Mouse (Mus musculus) WW6 (cell line): ENCODE measurements around the gene Cd59b.
A peak's percentile ranks its signal among the peaks of the same experiment; 100 is the strongest.

Source experiments
- DNase-seq: peaks from one replicate; pipeline ENCODE4 v3.0.0-alpha.2; 2013; ENCODE audit warnings: low read depth, low spot score

Cd59b gene

DNA sequence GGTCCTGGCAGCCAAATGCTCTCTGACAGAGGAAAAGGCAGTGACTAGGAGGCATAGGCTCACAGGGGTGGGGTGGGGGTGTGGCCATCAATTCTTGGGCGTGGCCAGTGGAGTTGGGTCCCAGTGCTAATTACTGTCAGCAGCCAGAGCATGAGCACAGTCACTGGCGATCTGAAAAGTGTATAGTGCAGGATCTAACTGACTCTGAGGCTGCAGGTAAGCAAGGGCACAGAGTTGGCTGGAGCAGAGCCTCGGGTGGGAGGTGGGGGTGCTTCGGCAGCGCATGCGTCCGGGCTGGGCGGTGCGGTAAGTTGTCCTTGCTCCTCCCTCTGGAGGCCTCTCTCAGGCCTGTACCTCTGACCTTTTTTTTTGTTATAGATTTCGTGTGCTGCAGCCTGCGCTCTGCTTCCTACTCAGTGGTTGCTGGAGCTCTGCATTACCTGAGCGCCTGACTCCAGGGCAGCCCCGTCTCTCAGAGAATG is at the start of gene Cd59b:
Gene Cd59b, plus strand, starts transcription at position 146 of the 482 bp plus-strand sequence.
- peak; percentile 38 for DNase-seq

- DNase-seq, result no peak
These were observed 46.6 kb upstream of the Cd59b start for GRCm38 (mm10) chr2:104023096-104023495.

GRCm38 (mm10) chr2:104024656-104025055 is 45.0 kb upstream of the Cd59b start:
- DNase-seq, result no peak

DNA sequence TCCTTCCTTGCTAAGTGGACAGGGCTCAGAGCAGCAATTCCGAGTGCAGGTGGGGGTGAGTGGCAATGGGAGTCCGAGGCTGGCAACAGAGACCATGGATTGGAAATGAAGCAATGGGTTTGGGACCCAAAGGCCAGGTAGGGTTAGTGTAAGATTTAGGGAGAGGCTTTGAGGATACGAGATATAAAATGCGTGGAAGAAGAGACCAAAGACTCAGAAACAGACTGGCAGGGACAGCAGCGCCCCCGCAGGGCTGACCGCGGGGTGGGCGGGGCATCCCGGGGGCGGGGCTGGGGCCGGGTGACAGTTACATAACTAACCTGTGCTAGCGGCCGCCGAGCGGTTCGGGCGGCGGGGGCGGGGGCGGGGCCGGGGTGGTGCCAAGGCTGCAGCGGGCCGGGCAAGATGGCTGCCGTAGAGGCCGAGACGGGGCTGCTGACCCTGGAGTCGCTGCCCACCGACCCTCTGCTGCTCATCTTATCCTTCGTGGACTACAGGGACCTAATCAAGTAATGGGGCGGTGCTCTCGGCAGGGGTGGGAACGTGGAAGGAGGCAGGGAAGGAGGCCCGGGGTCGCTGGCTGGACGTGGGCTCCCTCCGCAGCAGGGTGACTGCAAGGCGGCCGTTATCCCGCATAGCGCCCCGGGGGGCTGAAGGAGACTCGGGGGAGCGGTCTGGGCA is 42.1 kb upstream of the Cd59b start, which contains the start of gene Fbxo3:
Gene Fbxo3, plus strand, starts transcription at position 264 of the 681 bp plus-strand sequence.
- DNase-seq, result no peak

DNA sequence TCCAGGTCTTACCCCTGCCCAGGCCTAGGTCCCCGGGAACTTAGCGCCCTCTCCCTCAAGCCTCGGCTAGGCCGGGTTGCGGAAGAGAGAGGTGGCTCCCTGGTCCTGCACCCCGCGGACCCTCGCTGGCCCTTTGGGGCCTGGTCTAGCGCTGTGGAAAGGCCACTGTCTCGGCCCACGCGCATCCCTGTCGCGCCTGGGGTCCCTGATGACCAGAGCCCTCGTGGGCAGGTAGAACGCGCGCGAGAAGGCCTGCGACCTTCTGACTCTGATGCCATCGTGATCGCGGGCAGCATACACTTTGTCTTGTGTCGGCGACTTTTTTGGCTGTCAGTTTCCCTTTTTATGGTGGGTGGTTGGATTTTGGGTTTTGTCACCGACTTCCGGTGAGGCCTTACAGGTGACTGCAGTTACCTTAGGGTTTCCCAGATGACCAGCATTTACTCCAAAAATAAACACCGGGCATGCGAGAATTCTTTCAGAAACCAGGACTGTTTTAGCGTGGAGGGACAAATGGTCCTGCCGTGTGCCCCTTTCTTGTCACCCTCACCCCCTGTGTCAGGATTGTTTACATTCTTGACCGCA is 41.4 kb upstream of the Cd59b start, which contains the start of gene 4931422A03Rik:
Gene 4931422A03Rik, minus strand, starts transcription at position 223 of the 585 bp plus-strand sequence.
- DNase-seq, result no peak

GRCm38 (mm10) chr2:104029074-104029473 is 40.6 kb upstream of the Cd59b start:
- no peak for DNase-seq

DNA sequence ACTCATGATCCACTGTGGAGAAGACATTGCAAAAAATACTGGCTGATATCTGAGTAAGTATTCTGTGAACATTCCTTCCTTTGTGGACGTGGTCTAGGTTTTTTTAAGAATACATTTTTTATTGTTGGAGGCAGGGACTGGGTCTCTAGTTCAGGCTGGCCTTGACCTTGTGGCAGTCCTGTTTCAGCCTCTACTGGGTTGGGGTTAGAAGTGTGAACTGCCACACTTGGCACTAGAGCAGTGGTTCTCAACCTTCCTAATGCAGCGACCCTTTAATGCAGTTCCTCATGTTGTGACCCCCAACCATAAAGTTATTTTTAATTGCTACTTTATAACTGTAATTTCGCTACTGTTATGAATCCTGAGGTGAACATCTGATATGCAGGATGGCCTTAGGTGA is 39.3 kb upstream of the Cd59b start:
- DNase-seq, result no peak

DNA sequence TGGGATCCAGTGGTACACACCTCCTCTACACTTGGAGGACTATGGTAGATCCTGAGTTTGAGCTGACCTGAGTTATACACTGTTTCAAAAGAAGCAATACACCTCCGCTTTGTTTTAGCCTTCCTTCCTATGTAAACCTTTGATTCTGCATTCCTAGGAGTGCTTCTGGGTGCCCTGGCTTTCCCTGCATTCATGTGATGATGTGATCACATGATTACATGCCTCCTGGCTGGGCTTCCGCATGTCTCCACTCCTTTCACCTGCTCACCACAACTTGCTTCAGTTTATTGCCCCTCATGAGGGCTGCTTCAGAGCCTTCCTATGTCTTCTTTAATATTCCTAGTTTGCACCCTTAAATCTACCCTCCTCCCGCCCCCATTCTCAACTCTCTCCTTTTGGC is 37.6 kb upstream of the Cd59b start:
- no peak for DNase-seq

DNA sequence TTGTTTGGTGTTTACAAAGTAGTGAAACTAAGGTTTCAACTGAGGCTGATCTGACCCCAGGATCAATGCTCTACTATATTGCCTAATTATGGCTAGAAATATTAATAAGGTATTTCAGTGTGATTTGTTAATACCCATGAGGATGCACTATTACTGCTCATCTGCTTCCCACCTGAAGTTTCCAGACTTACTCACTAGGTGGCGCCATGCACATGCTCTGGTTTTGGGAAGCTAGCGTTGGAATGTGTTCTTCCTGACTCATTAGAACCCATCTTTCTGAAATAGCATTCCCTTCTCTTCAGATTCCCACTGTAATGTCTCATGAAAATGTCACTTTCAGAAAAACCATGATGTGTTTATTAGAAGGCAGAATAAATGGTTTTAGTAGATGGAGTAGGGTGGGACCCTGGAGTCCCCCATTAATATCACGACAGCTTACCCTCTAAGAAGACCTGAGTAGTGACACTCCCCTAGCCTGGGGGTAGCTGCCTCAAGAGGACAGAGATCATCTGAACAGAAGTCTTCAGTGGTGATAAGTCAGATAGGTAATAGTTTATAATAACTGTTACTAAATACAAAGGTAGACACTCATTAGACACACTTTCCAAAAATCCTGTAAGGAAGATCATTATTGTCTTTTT is 34.7 kb upstream of the Cd59b start:
- no peak for DNase-seq

DNA sequence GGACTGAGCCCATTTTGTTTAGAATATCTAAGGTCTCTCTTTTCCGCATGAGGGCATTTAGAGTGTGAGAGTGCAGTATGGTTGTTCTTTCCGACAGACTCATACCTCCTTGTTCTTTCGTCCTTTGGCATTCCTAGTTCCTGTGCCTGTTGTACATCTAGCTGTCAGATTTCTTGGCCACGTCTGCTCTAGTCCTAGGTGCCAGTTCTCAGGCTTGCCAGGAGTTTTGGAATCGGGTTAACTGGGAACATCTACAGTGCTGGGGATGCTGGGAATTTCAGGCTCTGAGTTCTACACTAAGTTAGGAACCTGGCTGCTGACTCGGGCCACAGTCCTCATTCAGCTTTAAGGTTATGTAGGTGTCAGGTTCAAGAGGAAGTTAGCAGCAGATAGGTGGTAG is 34.1 kb upstream of the Cd59b start:
- no peak for DNase-seq

- DNase-seq, result no peak
These were observed 33.3 kb upstream of the Cd59b start for GRCm38 (mm10) chr2:104036316-104036715.

DNA sequence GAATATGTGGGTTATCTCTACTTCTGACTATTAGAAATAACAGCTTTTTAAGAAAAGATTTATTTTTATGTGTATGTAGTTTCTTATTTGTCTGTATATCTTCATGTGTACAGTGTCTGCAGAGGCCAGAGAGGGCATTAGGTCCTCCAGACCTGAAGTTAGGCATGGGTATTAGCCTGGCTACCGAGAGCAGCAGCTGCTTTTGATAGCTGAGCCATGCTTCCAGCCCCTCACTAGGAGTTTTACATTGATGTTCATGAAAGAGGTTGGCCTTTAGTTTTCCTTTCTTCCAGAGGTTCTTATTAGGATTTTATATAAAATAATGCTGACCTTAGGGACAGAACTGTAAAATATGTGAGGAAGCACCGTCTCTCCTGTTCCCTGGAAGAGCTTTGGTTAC is 31.4 kb upstream of the Cd59b start:
- DNase-seq, result no peak

DNA sequence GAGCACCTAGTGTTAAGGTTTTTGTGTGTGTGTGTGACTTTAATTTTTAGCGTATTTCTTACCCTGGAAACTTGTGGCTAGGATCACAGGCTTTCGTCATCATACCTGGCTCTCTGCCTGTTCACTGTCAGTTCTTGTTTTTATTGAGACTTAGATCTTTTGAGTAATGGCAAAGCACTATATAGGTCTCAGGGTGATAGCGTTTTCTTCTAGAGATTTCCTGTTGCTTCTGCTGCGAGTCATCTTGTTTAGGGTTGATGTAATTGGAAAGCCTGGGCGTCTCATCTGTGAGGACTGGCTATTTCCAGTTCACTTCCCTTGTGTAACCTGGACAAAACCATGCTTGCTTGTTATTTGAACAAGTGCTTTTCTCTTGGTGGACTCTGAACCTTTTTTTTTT is 28.0 kb upstream of the Cd59b start:
- DNase-seq, result no peak

DNA sequence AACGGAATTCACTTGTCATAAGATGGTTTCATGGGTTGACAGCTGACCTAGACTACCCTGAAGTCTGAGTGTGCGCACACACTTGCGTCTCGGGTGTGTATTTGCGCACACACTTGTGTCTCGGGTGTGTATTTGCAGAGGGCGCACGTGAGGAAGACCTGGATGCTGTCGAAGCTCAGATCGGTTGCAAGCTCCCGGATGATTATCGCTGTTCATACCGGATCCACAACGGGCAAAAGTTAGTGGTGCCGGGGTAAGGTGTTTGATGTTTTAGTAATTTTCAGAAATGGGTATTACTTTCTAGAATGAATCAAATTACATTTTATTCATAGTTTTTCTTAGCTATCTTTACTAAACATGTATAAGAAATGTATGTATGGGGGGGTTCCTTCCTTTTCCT is 26.9 kb upstream of the Cd59b start:
- no peak for DNase-seq

DNA sequence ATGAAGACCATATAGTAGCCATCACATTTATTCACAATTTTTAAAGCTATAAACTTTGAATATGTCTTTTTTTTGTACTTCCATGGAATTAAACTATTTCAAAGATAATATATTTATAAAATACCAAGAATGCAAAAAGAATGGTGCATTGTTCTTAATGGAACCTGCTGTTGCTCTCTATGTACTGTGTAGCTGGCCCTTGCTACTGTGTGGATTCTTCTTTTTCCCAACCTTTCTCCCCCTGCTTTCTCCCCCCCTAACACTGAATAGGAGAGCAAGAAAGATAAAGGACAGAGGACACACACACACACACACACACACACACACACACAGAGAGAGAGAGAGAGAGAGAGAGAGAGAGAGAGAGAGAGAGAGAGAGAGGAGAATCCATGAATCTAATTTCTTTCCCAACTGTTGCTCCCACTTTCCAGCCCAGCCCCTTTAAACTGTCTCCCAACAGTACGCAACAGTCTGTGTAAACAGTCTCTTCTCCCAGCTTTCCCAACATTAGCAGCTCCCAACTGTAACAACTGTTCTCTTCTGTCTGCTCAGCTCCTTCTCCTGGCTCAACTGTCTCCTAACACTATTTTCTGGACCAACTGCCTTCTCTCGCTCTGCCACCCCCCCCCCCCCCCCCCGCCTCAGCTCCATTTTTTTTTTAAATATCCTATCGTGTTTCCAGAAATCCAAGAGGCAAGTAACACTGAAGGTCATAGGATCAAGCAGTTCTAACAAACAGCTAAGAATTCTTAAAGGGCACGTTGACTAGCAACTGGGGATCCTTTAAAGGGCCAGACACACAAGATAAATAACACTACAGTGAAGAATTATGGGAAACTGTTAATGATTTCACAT is 25.8 kb upstream of the Cd59b start:
- no peak for DNase-seq

DNA sequence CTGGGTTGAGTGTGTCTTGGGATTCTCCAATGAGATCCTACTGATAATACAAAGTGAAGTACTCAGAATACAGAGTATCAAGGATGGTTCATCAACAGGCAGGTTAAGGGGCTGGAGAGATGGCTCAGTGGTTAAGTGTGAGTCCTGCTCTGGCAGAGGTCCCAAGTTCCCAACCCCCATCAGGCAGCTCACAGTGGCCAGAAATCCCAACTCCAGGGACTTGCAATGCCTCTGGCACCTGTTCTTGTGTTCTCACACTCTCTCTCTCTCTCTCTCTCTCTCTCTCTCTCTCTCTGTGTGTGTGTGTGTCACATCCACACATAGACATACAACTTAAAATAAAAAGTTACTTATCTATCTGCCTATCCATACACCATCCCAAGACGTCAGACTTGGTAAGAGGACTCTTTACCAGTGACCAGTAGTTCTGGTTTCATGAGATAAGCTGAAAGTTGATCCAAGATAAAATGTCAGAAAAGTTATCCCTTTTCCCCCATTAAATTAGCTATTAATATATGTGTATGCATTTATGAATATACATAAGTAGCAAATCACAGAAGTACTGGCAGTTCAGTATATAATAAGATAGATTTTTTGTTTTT is 25.1 kb upstream of the Cd59b start:
- DNase-seq, result no peak

DNA sequence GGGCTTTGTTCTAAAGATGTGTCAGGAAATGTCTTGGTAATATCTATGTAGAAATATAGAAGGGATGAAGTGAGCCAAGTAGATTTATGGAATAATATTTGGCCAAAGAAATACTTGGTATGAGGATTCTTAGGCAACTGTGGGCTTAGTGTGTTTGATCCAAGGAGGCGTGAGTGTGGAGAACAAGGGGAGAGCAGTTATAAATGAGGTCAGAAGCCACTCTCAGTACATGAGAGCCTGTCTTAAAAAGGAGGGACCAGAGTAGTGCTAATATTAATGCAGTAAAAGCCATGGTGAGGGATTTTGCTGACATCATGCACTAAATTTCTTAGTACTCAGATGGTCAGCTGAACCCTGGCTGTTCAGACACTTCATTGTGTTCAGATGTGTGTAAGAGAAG is 11.3 kb upstream of the Cd59b start:
- no peak for DNase-seq

GRCm38 (mm10) chr2:104058954-104059353 is 10.7 kb upstream of the Cd59b start:
- no peak for DNase-seq

- no peak for DNase-seq
These were observed 9.9 kb upstream of the Cd59b start for GRCm38 (mm10) chr2:104059786-104060185.

- DNase-seq, result no peak
These were observed 8.7 kb upstream of the Cd59b start for GRCm38 (mm10) chr2:104060996-104061395.

GRCm38 (mm10) chr2:104062665-104063064 is 7.0 kb upstream of the Cd59b start:
- DNase-seq, result no peak
